Mouse (Mus musculus): ENCODE data around the gene Cdk5. TPM values are rescaled to one million over a fixed set of nuclear protein-coding genes. Genes with fewer than 3 reads are reported as not detected.

Cdk5 gene
- total RNA-seq, 2 experiments from 2014 or later: 127 to 133 TPM

DNA sequence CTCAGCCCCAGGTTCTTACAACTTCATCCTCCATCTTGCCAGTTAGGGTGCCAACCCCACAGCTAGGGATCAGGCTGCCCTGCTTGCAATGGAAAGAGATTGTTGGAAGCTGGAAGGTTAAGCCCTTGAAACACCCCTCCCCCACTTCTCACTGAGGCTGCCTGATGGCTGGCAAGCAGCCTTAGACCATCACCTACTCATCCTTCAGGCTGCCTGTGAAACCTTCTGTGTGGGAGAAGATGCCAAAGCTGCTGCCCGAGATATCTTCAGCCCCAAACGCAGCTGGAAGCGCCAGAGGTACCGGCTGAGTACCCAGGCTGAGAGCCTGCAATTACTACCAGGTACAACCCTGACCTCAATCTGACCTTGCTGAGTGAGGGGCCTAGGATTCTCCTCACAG, 43.8 kb downstream of the Cdk5 start:
- DNase-seq (ENCODE audit: low spot score in 2 of 2): no peak

DNA sequence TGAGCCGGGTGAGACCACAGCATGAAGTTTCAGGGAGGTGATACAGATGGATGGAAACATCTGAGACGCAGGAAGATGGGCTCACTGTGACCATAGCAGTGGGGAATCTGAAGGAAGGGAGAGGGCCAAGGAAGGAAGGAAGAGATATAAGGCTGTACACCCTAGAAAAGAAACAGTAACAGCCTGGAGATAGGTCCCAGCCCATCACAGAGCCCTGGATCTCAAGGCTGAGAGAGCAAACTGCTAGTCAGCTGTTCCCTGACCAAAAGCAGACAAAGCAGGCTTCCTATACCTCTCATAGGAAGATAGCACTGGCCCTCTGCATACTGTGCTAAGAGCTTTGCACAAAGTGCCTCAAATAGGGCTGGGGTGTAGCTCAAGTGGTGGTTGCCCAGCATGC, 44.6 kb downstream of the Cdk5 start:
- DNase-seq (ENCODE audit: low spot score in 2 of 2): no peak

DNA sequence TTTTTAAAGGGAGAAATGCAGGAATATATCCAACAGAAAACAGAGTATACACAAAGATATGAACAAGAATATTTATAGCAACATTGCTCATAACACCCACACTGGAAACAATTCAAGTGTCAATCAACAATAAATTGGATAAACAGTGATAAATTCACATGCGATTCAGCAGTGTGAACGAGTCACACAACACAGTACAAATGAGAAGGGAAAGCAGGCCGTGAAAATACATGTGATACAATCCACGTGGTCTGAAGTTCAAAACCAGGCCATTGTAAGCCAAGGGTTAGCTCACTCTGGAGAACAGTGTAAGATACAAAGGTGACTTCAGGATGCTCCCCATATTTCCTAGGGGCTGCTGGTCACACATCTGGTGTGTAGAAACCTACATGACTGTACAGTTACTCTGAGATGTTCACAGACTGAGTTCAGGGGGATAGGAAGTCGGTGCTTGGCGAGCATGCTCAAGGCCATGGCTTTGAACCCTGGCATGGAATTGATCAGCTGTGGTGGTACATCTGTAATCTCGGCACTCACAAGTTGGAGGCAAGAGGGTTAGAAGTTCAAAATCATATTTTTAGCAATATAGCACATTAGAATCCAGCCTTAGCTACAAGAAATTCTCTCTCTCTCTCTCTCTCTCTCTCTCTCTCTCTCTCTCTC, 48.5 kb downstream of the Cdk5 start:
- DNase-seq (ENCODE audit: low spot score in 2 of 2): no peak

DNA sequence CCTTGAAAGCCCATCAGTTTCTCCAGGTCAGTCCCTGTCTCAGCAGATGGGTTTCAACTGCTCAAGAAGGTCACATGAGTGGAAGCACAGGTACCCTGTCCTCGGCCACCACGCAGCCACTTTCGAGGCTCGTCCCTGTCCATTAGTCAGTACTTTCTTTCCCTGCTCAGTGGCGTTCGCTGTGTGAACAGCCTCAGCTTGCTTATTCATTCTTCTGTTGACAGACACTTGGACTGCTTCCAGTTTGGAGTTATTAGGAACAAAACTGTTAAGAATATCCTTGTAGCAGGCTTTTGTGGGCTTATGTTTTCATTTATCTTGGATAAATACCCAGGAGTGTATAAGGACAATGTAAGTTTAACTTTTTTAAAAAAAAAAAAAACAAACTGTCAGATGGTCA, 49.1 kb downstream of the Cdk5 start:
- no peak for DNase-seq (ENCODE audit: low spot score in 2 of 2)

DNA sequence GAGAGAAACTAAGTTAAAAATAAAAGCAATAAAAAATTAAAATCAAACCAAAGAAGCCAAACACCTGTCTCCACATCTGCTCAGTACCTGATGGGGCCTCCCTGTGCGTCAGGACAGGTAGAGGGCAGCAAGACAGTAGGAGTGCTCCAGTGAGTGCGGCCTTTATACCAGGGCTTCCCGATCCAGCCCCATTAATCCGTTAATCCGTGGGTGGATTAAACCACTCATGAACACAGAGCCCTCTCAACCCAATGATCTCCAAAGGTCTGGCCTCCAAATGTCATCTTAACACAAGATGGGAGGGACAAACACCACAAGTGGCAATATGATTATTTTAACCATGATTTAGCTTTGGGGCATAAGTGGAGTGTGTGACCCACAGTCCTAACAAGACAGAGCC, 49.5 kb downstream of the Cdk5 start:
- no peak for DNase-seq (ENCODE audit: low spot score in 2 of 2)

DNA sequence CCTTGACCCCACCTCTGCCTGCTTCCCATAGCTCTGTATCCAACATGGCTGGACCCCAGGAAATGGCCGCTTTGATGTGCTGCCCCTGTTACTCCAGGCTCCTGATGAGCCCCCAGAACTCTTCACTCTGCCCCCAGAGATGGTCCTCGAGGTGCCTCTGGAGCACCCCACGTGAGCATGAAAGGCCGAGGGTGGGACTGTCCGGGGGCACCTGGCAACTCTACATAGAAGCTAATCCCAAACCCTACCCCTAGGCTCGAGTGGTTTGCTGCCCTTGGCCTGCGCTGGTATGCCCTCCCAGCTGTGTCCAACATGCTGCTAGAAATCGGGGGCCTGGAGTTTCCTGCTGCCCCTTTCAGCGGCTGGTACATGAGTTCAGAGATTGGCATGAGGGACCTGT, 53.6 kb downstream of the Cdk5 start:
- no peak for DNase-seq (ENCODE audit: low spot score in 2 of 2)

Other genes starting within 250 kb of the Cdk5 start
- 10 to 100 TPM; 15.0 to 18.6 TPM for gene Kcnh2, start 71.9 kb downstream of the Cdk5 start, total RNA-seq (2021)
- gene Nos3, start 58.7 kb downstream of the Cdk5 start, total RNA-seq (2021): 10 to 100 TPM; 10.1 to 11.8 TPM
- 1 to 10 TPM; 5.0 to 5.2 TPM for gene Atg9b, start 31.4 kb downstream of the Cdk5 start, total RNA-seq (2021)
- gene Abcb8, start 29.9 kb downstream of the Cdk5 start, total RNA-seq (2021): 10 to 100 TPM; 40.0 to 53.1 TPM
- not detected for gene Asic3, start 10.1 kb downstream of the Cdk5 start, total RNA-seq (2021)
- 10 to 100 TPM; 22.0 to 33.7 TPM for gene Slc4a2, start 307 bp upstream of the Cdk5 start, total RNA-seq (2021)
- gene Fastk, start 21.8 kb upstream of the Cdk5 start, total RNA-seq (2021): 100 to 1,000 TPM in 1 of 2 experiments, 10 to 100 TPM in 1; 87.4 to 111 TPM
- 10 to 100 TPM; 24.1 to 26.4 TPM for gene Tmub1, start 24.3 kb upstream of the Cdk5 start, total RNA-seq (2021)
- 100 to 1,000 TPM; 511 to 516 TPM for gene Agap3, start 28.6 kb upstream of the Cdk5 start, total RNA-seq (2021)
- gene Gbx1, start 103.7 kb upstream of the Cdk5 start, total RNA-seq (2021): not detected
- under 1 TPM; 0.38 to 0.41 TPM for gene Asb10, start 117.4 kb upstream of the Cdk5 start, total RNA-seq (2021)
- not detected for gene 4931409K22Rik, start 133.3 kb upstream of the Cdk5 start, total RNA-seq (2021)
- 10 to 100 TPM; 53.2 to 57.3 TPM for gene Abcf2, start 153.9 kb upstream of the Cdk5 start, total RNA-seq (2021)
- gene Chpf2, start 163.2 kb upstream of the Cdk5 start, total RNA-seq (2021): 10 to 100 TPM; 54.6 to 64.1 TPM
- 100 to 1,000 TPM; 136 to 148 TPM for gene Smarcd3, start 200.9 kb upstream of the Cdk5 start, total RNA-seq (2021)

All from layer of hippocampus, postnatal 10 days (tissue).